Mouse (Mus musculus): ENCODE measurements around the gene Scn8a. TPM values are rescaled to one million over a fixed set of nuclear protein-coding genes. Genes with fewer than 3 reads are reported as not detected.

Scn8a gene
- polyA plus RNA-seq, 1 experiment, result 0.20 TPM

GRCm38 (mm10) chr15:100871107-100872011, 1.7 kb downstream of the Scn8a start:
- H3K27me3 ChIP-seq (ENCODE audit: control insufficient read depth, insufficient read depth, low read length), result peaks cover 7% of the 10 kb centered on the region
- no peak for DNase-seq
- 6% methylated on average over 53 of the region's 53 CpGs for WGBS
- no peak overlapping the region for H3K27ac ChIP-seq (ENCODE audit: control insufficient read depth, insufficient read depth, low read length)
- no peak for TF ChIP-seq CTCF (IDR thresholded peaks at IDR 0.05; ENCODE audit: borderline replicate concordance, control insufficient read depth, extremely low read depth, insufficient read depth, low read length, poor library complexity)
- TF ChIP-seq POLR2A (IDR thresholded peaks at IDR 0.05; ENCODE audit: control insufficient read depth, extremely low read depth, insufficient read depth, low read length, poor library complexity), result no peak
- H3K4me1 ChIP-seq (replicated peaks; ENCODE audit: control insufficient read depth, insufficient read depth, low read length), result peaks cover 9% of the 10 kb centered on the region; the same call in 1 of the 2 replicates
- no peaks in the 10 kb centered on the region for H3K36me3 ChIP-seq (ENCODE audit: control insufficient read depth, insufficient read depth, low read length)
- 0 out of 2 replicates have a peak overlapping the region, but pooled peaks have one; percentile 3 for H3K4me3 ChIP-seq (ENCODE audit: control insufficient read depth, insufficient read depth, low read length)

GRCm38 (mm10) chr15:100873155-100873554, 3.5 kb downstream of the Scn8a start:
- TF ChIP-seq POLR2A (IDR thresholded peaks at IDR 0.05; ENCODE audit: control insufficient read depth, extremely low read depth, insufficient read depth, low read length, poor library complexity) (no peak), CTCF (IDR thresholded peaks at IDR 0.05; ENCODE audit: borderline replicate concordance, control insufficient read depth, extremely low read depth, insufficient read depth, low read length, poor library complexity) (no peak)
- no peak overlapping the region for H3K27ac ChIP-seq (ENCODE audit: control insufficient read depth, insufficient read depth, low read length)
- H3K27me3 ChIP-seq (ENCODE audit: control insufficient read depth, insufficient read depth, low read length), result peaks cover 7% of the 10 kb centered on the region
- 5% methylated on average over 16 of the region's 16 CpGs for WGBS
- H3K4me3 ChIP-seq (ENCODE audit: control insufficient read depth, insufficient read depth, low read length), result no peak overlapping the region
- peaks cover 9% of the 10 kb centered on the region; the same call in 1 of the 2 replicates for H3K4me1 ChIP-seq (replicated peaks; ENCODE audit: control insufficient read depth, insufficient read depth, low read length)
- no peaks in the 10 kb centered on the region for H3K36me3 ChIP-seq (ENCODE audit: control insufficient read depth, insufficient read depth, low read length)
- peak; percentile 68 for DNase-seq

- Histone ChIP-seq H3K36me3 (ENCODE audit: control insufficient read depth, insufficient read depth, low read length) (no peaks in the 10 kb centered on the region), H3K27me3 (ENCODE audit: control insufficient read depth, insufficient read depth, low read length) (no peaks in the 10 kb centered on the region), H3K4me3 (ENCODE audit: control insufficient read depth, insufficient read depth, low read length) (no peak overlapping the region), H3K4me1 (replicated peaks; ENCODE audit: control insufficient read depth, insufficient read depth, low read length) (no peaks in the 10 kb centered on the region), H3K27ac (ENCODE audit: control insufficient read depth, insufficient read depth, low read length) (no peak overlapping the region)
- no peak for TF ChIP-seq CTCF (IDR thresholded peaks at IDR 0.05; ENCODE audit: borderline replicate concordance, control insufficient read depth, extremely low read depth, insufficient read depth, low read length, poor library complexity)
- 70% methylated on average over 15 of the region's 15 CpGs for WGBS
- no peak for DNase-seq
These were observed 9.4 kb downstream of the Scn8a start for GRCm38 (mm10) chr15:100879073-100879472.

- Histone ChIP-seq H3K36me3 (ENCODE audit: control insufficient read depth, insufficient read depth, low read length) (no peaks in the 10 kb centered on the region), H3K27me3 (ENCODE audit: control insufficient read depth, insufficient read depth, low read length) (no peaks in the 10 kb centered on the region), H3K4me3 (ENCODE audit: control insufficient read depth, insufficient read depth, low read length) (no peak overlapping the region), H3K27ac (ENCODE audit: control insufficient read depth, insufficient read depth, low read length) (no peak overlapping the region), H3K4me1 (replicated peaks; ENCODE audit: control insufficient read depth, insufficient read depth, low read length) (no peaks in the 10 kb centered on the region)
- DNase-seq, result no peak
- TF ChIP-seq POLR2A (IDR thresholded peaks at IDR 0.05; ENCODE audit: control insufficient read depth, extremely low read depth, insufficient read depth, low read length, poor library complexity) (no peak), CTCF (IDR thresholded peaks at IDR 0.05; ENCODE audit: borderline replicate concordance, control insufficient read depth, extremely low read depth, insufficient read depth, low read length, poor library complexity) (no peak)
- 78% methylated on average over 5 of the region's 5 CpGs for WGBS
These were observed 11.7 kb downstream of the Scn8a start for GRCm38 (mm10) chr15:100881385-100881784.

- Histone ChIP-seq H3K36me3 (ENCODE audit: control insufficient read depth, insufficient read depth, low read length) (no peaks in the 10 kb centered on the region), H3K4me3 (ENCODE audit: control insufficient read depth, insufficient read depth, low read length) (no peak overlapping the region), H3K27me3 (ENCODE audit: control insufficient read depth, insufficient read depth, low read length) (no peaks in the 10 kb centered on the region), H3K4me1 (replicated peaks; ENCODE audit: control insufficient read depth, insufficient read depth, low read length) (no peaks in the 10 kb centered on the region), H3K27ac (ENCODE audit: control insufficient read depth, insufficient read depth, low read length) (no peak overlapping the region)
- TF ChIP-seq POLR2A (IDR thresholded peaks at IDR 0.05; ENCODE audit: control insufficient read depth, extremely low read depth, insufficient read depth, low read length, poor library complexity) (no peak), CTCF (IDR thresholded peaks at IDR 0.05; ENCODE audit: borderline replicate concordance, control insufficient read depth, extremely low read depth, insufficient read depth, low read length, poor library complexity) (no peak)
- 96% methylated on average over 6 of the region's 6 CpGs for WGBS
- no peak for DNase-seq
These were observed 14.8 kb downstream of the Scn8a start for GRCm38 (mm10) chr15:100884481-100884880.

GRCm38 (mm10) chr15:100891962-100892361, 22.3 kb downstream of the Scn8a start:
- no peak for DNase-seq
- WGBS, result 44% methylated on average over 13 of the region's 13 CpGs

More at GRCm38 (mm10) chr15:100891962-100892361, 22.3 kb downstream of the Scn8a start:
- Histone ChIP-seq H3K4me1 (replicated peaks; ENCODE audit: control insufficient read depth, insufficient read depth, low read length) (no peaks in the 10 kb centered on the region), H3K27ac (ENCODE audit: control insufficient read depth, insufficient read depth, low read length) (no peak overlapping the region), H3K4me3 (ENCODE audit: control insufficient read depth, insufficient read depth, low read length) (no peak overlapping the region), H3K27me3 (ENCODE audit: control insufficient read depth, insufficient read depth, low read length) (peaks cover 3% of the 10 kb centered on the region; the same call in 1 of the 2 replicates), H3K36me3 (ENCODE audit: control insufficient read depth, insufficient read depth, low read length) (no peaks in the 10 kb centered on the region)
- no peak for TF ChIP-seq POLR2A (IDR thresholded peaks at IDR 0.05; ENCODE audit: control insufficient read depth, extremely low read depth, insufficient read depth, low read length, poor library complexity)
- no peak for TF ChIP-seq CTCF (IDR thresholded peaks at IDR 0.05; ENCODE audit: borderline replicate concordance, control insufficient read depth, extremely low read depth, insufficient read depth, low read length, poor library complexity)
